Mouse (Mus musculus) erythroblast, embryonic 14.5 days (primary cell): ENCODE measurements around the gene Fbxl2. TPM values are rescaled to one million over a fixed set of nuclear protein-coding genes. Genes with fewer than 3 reads are reported as not detected.

Experiments used
- H3K27me3 ChIP-seq: 2 replicates; pipeline ENCODE4 v1.6.1; 2012; ENCODE audit warnings: inconsistent platforms; ENCODE audit not compliant: control insufficient read depth
- H3K36me3 ChIP-seq: 2 replicates; pipeline ENCODE4 v1.6.1; 2012; ENCODE audit warnings: mild to moderate bottlenecking, inconsistent platforms; ENCODE audit not compliant: control insufficient read depth
- H3K4me1 ChIP-seq: 2 replicates; pipeline ENCODE4 v1.6.1; 2012; ENCODE audit warnings: inconsistent platforms; ENCODE audit not compliant: control insufficient read depth
- H3K4me3 ChIP-seq: replicated peaks from 2 replicates; pipeline ENCODE3; 2012; ENCODE audit warnings: moderate library complexity, mild to moderate bottlenecking, inconsistent platforms
- H3K9me3 ChIP-seq: 2 replicates; pipeline ENCODE4 v1.6.1; 2012; ENCODE audit warnings: low read length, inconsistent platforms, mixed read lengths; ENCODE audit not compliant: control insufficient read depth
- GATA1 ChIP-seq: IDR thresholded peaks from 2 replicates; pipeline ENCODE4 v1.6.1; 2012; ENCODE audit warnings: low read length, inconsistent platforms, mixed read lengths
- TAL1 ChIP-seq: IDR thresholded peaks from 3 replicates; pipeline ENCODE4 v1.6.1; 2012; ENCODE audit warnings: low read length, inconsistent platforms, mixed read lengths
- polyA plus RNA-seq: library from polyadenylated mRNA; stranded (reverse); fragments of >175 nt; gene quantifications from 2 replicates; pipeline ENCODE4 v1.2.3, GENCODE M21; 2012

Fbxl2 gene
- polyA plus RNA-seq, 1 experiment: not detected

- no peaks in the 10 kb centered on the region; the same call in 1 of the 2 replicates for H3K9me3 ChIP-seq
- no peak for TF ChIP-seq GATA1
- TF ChIP-seq TAL1: no peak
- H3K27me3 ChIP-seq: no peaks in the 10 kb centered on the region
- peaks cover 76% of the 10 kb centered on the region for H3K36me3 ChIP-seq
- peaks cover 39% of the 10 kb centered on the region for H3K4me1 ChIP-seq
- no peak overlapping the region for H3K4me3 ChIP-seq
Observed at GRCm38 (mm10) chr9:113981099-113981880, 64.7 kb downstream of the Fbxl2 start.

GRCm38 (mm10) chr9:113979356-113979755, 66.6 kb downstream of the Fbxl2 start:
- H3K4me1 ChIP-seq: peaks cover 38% of the 10 kb centered on the region

GRCm38 (mm10) chr9:113978656-113979055, 67.3 kb downstream of the Fbxl2 start:
- TF ChIP-seq GATA1 (no peak), TAL1 (no peak)
- H3K4me3 ChIP-seq: no peak overlapping the region
- peaks cover 43% of the 10 kb centered on the region for H3K4me1 ChIP-seq
- H3K9me3 ChIP-seq: peaks cover 2% of the 10 kb centered on the region; the same call in 1 of the 2 replicates
- H3K36me3 ChIP-seq: peaks cover 96% of the 10 kb centered on the region
- no peaks in the 10 kb centered on the region for H3K27me3 ChIP-seq

More at GRCm38 (mm10) chr9:113979356-113979755, 66.6 kb downstream of the Fbxl2 start:
- TF ChIP-seq TAL1 (no peak), GATA1 (no peak)
- H3K27me3 ChIP-seq: no peaks in the 10 kb centered on the region
- peaks cover 2% of the 10 kb centered on the region; the same call in 1 of the 2 replicates for H3K9me3 ChIP-seq
- H3K36me3 ChIP-seq: peaks cover 91% of the 10 kb centered on the region
- no peak overlapping the region for H3K4me3 ChIP-seq

GRCm38 (mm10) chr9:113977225-113977840, 68.7 kb downstream of the Fbxl2 start:
- Histone ChIP-seq H3K4me3 (no peak overlapping the region), H3K36me3 (peaks cover 100% of the 10 kb centered on the region), H3K4me1 (peaks cover 46% of the 10 kb centered on the region), H3K27me3 (no peaks in the 10 kb centered on the region), H3K9me3 (peaks cover 2% of the 10 kb centered on the region; the same call in 1 of the 2 replicates)
- no peak for TF ChIP-seq TAL1
- no peak for TF ChIP-seq GATA1

- no peak for TF ChIP-seq GATA1
- no peak for TF ChIP-seq TAL1
- Histone ChIP-seq H3K4me3 (no peak overlapping the region), H3K36me3 (peaks cover 100% of the 10 kb centered on the region), H3K4me1 (peaks cover 47% of the 10 kb centered on the region), H3K27me3 (no peaks in the 10 kb centered on the region), H3K9me3 (peaks cover 2% of the 10 kb centered on the region; the same call in 1 of the 2 replicates)
Observed at GRCm38 (mm10) chr9:113976264-113976663, 69.7 kb downstream of the Fbxl2 start.

GRCm38 (mm10) chr9:113975442-113975841, 70.5 kb downstream of the Fbxl2 start:
- Histone ChIP-seq H3K4me3 (no peak overlapping the region), H3K36me3 (peaks cover 100% of the 10 kb centered on the region), H3K27me3 (no peaks in the 10 kb centered on the region), H3K4me1 (peaks cover 47% of the 10 kb centered on the region), H3K9me3 (peaks cover 2% of the 10 kb centered on the region; the same call in 1 of the 2 replicates)
- no peak for TF ChIP-seq TAL1
- no peak for TF ChIP-seq GATA1

GRCm38 (mm10) chr9:113974945-113975344, 71.0 kb downstream of the Fbxl2 start:
- Histone ChIP-seq H3K27me3 (no peaks in the 10 kb centered on the region), H3K9me3 (peaks cover 2% of the 10 kb centered on the region; the same call in 1 of the 2 replicates), H3K4me1 (peaks cover 47% of the 10 kb centered on the region), H3K4me3 (no peak overlapping the region), H3K36me3 (peaks cover 100% of the 10 kb centered on the region)
- TF ChIP-seq GATA1 (no peak), TAL1 (no peak)

GRCm38 (mm10) chr9:113973857-113974256, 72.1 kb downstream of the Fbxl2 start:
- no peak overlapping the region for H3K4me3 ChIP-seq
- peaks cover 49% of the 10 kb centered on the region for H3K4me1 ChIP-seq
- H3K9me3 ChIP-seq: peaks cover 2% of the 10 kb centered on the region; the same call in 1 of the 2 replicates
- TF ChIP-seq TAL1: no peak
- H3K36me3 ChIP-seq: peaks cover 100% of the 10 kb centered on the region
- H3K27me3 ChIP-seq: no peaks in the 10 kb centered on the region

- Histone ChIP-seq H3K27me3 (no peaks in the 10 kb centered on the region), H3K36me3 (peaks cover 100% of the 10 kb centered on the region), H3K4me3 (peak overlapping the region; percentile 77), H3K4me1 (peaks cover 68% of the 10 kb centered on the region), H3K9me3 (peaks cover 2% of the 10 kb centered on the region; the same call in 1 of the 2 replicates)
- TF ChIP-seq GATA1 (no peak), TAL1 (no peak)
Observed at GRCm38 (mm10) chr9:113971615-113972014, 74.4 kb downstream of the Fbxl2 start.
